Comparison of ENCODE assay signal across 22 mouse cellular contexts in genomic region chr19:32480791-32481442, GRCm38 (mm10). TPM values are rescaled to one million over a fixed set of nuclear protein-coding genes. Genes with fewer than 3 reads are reported as not detected.
A peak's percentile ranks its signal among the peaks of the same experiment; 100 is the strongest.
DNase-seq lines count a peak whose midpoint lies in the region; ATAC-seq and TF ChIP-seq lines count a peak whose summit lies in the region.
"Had no signal": no experiment of that assay in that cellular context is flagged by ENCODE, and none has a peak within 500 bp of the region (broad histone marks: within the 10 kb centered on the region; RNA-seq: fewer than 3 reads in every experiment).

No protein-coding gene starts in this region.

- peak; percentile 1; the same call in 1 of the 2 replicates for ATAC-seq in erythroid progenitor cell, adult 5-6 weeks (replicated peaks; ENCODE audit: low FRiP score, poor library complexity, severe bottlenecking)
- no peak for ATAC-seq in liver, embryonic 11.5 days (replicated peaks; ENCODE audit: low FRiP score)
- ATAC-seq in liver, postnatal 0 days: no peak
- ATAC-seq: forebrain, embryonic 15.5 days; midbrain, embryonic 15.5 days had no signal

- TF ChIP-seq POLR2A in thymus, adult 2 months (IDR thresholded peaks at IDR 0.05; ENCODE audit: control insufficient read depth, extremely low read depth, insufficient read depth, low read length, poor library complexity): no peak

- DNase-seq in liver, embryonic 11.5 days (ENCODE audit: low spot score): no peak
- no peak for DNase-seq in liver, postnatal 0 days
- no peak for DNase-seq in lung, postnatal 10 days
- no peak for DNase-seq in testis, postnatal 14 days (ENCODE audit: low spot score)
- DNase-seq in thymus, adult 2 months: no peak
- no peak for DNase-seq in urinary bladder, postnatal 25 days (ENCODE audit: low spot score)
- DNase-seq: adrenal gland, postnatal 36 days; cerebellum, adult 18-20 months; gastrocnemius, postnatal 10 days; kidney, adult 2 months; retina, postnatal 1 day; thymus, postnatal 14 days had no signal

- 79% methylated on average over 8 of the region's 8 CpGs for WGBS in liver, embryonic 11.5 days
- 63% methylated on average over 8 of the region's 8 CpGs for WGBS in liver, postnatal 0 days (ENCODE audit: insufficient replicate concordance)
- 95% methylated on average over 8 of the region's 8 CpGs for WGBS in thymus, adult 2 months

- peak overlapping the region; percentile 39 for H3K4me2 ChIP-seq in liver, embryonic 11.5 days
- H3K4me2 ChIP-seq in liver, postnatal 0 days (ENCODE audit: low read depth, low read length): peak overlapping the region; percentile 18; the same call in 1 of the 2 replicates
- H3K4me2 ChIP-seq: embryonic facial prominence, embryonic 15.5 days; forebrain, embryonic 15.5 days; heart, embryonic 11.5 days; midbrain, embryonic 15.5 days; neural tube, embryonic 13.5 days had no signal

- no peaks in the 10 kb centered on the region for H3K36me3 ChIP-seq in liver, embryonic 11.5 days (ENCODE audit: control insufficient read depth, insufficient read depth, low read length)
- no peaks in the 10 kb centered on the region for H3K36me3 ChIP-seq in liver, postnatal 0 days (replicated peaks; ENCODE audit: insufficient read depth, low read length)
- H3K36me3 ChIP-seq in thymus, adult 2 months (ENCODE audit: control insufficient read depth, insufficient read depth, low read length): no peaks in the 10 kb centered on the region
- H3K36me3 ChIP-seq: embryonic facial prominence, embryonic 15.5 days; forebrain, embryonic 15.5 days; hindbrain, embryonic 10.5 days; midbrain, embryonic 15.5 days; neural tube, embryonic 13.5 days had no signal

- H3K27me3 ChIP-seq in liver, embryonic 11.5 days (replicated peaks; ENCODE audit: control insufficient read depth, insufficient read depth, low read length): no peaks in the 10 kb centered on the region
- no peaks in the 10 kb centered on the region for H3K27me3 ChIP-seq in liver, postnatal 0 days (ENCODE audit: insufficient read depth, low read length)
- no peaks in the 10 kb centered on the region for H3K27me3 ChIP-seq in thymus, adult 2 months (ENCODE audit: control insufficient read depth, insufficient read depth, low read length)
- H3K27me3 ChIP-seq: embryonic facial prominence, embryonic 15.5 days; forebrain, embryonic 15.5 days; midbrain, embryonic 15.5 days; neural tube, embryonic 13.5 days had no signal

- peaks cover 33% of the 10 kb centered on the region for H3K4me1 ChIP-seq in liver, embryonic 11.5 days (replicated peaks; ENCODE audit: control insufficient read depth, insufficient read depth, low read length)
- peaks cover 38% of the 10 kb centered on the region for H3K4me1 ChIP-seq in liver, postnatal 0 days (ENCODE audit: insufficient read depth)
- no peaks in the 10 kb centered on the region for H3K4me1 ChIP-seq in thymus, adult 2 months (replicated peaks; ENCODE audit: control insufficient read depth, insufficient read depth, low read length)

- TF ChIP-seq EP300 in liver, postnatal 0 days (IDR thresholded peaks at IDR 0.05; ENCODE audit: low read depth): no peak

- no peak for TF ChIP-seq CTCF in liver, postnatal 0 days (IDR thresholded peaks at IDR 0.05; ENCODE audit: low read depth)
- no peak for TF ChIP-seq CTCF in thymus, adult 2 months (IDR thresholded peaks at IDR 0.05; ENCODE audit: borderline replicate concordance, control insufficient read depth, extremely low read depth, insufficient read depth, low read length, poor library complexity)

- no peak overlapping the region for H3K9ac ChIP-seq in liver, embryonic 11.5 days (ENCODE audit: low read depth, low read length)
- no peak overlapping the region; the same call in 1 of the 2 replicates for H3K9ac ChIP-seq in liver, postnatal 0 days (replicated peaks)
- H3K9ac ChIP-seq: embryonic facial prominence, embryonic 15.5 days; forebrain, embryonic 15.5 days; midbrain, embryonic 15.5 days; neural tube, embryonic 13.5 days had no signal

- H3K27ac ChIP-seq in liver, embryonic 11.5 days (ENCODE audit: low read depth, low read length): peak overlapping the region; percentile 72
- H3K27ac ChIP-seq in liver, postnatal 0 days (ENCODE audit: low read depth): peak overlapping the region; percentile 86
- H3K27ac ChIP-seq in thymus, adult 2 months (ENCODE audit: control insufficient read depth, insufficient read depth, low read length): no peak overlapping the region
- H3K27ac ChIP-seq: embryonic facial prominence, embryonic 15.5 days; forebrain, embryonic 15.5 days; hindbrain, embryonic 10.5 days; kidney, postnatal 0 days; left cerebral cortex, adult 2 months; macrophage; midbrain, embryonic 15.5 days; neural tube, embryonic 13.5 days had no signal

- H3K4me3 ChIP-seq in liver, embryonic 11.5 days (ENCODE audit: low read depth, low read length): no peak overlapping the region
- no peak overlapping the region for H3K4me3 ChIP-seq in liver, postnatal 0 days (ENCODE audit: low read depth, low read length)
- no peak overlapping the region for H3K4me3 ChIP-seq in thymus, adult 2 months (ENCODE audit: control insufficient read depth, insufficient read depth, low read length)
- H3K4me3 ChIP-seq: embryonic facial prominence, embryonic 15.5 days; forebrain, embryonic 15.5 days; hindbrain, embryonic 10.5 days; left cerebral cortex, adult 2 months; midbrain, embryonic 15.5 days; neural tube, embryonic 13.5 days had no signal

- no peaks in the 10 kb centered on the region for H3K9me3 ChIP-seq in liver, embryonic 11.5 days (ENCODE audit: control insufficient read depth, low read length)
- no peaks in the 10 kb centered on the region for H3K9me3 ChIP-seq in liver, postnatal 0 days (ENCODE audit: low read length)
- H3K9me3 ChIP-seq: embryonic facial prominence, embryonic 15.5 days; forebrain, embryonic 15.5 days; hindbrain, embryonic 10.5 days; midbrain, embryonic 15.5 days; neural tube, embryonic 13.5 days had no signal

RNA-seq across cellular contexts. Expression of gene Minpp1, which starts 4.7 kb away (rescaled TPM):
- total RNA-seq in erythroid progenitor cell, adult 5-6 weeks (2015; ENCODE audit: low replicate concordance): 55.3 and 67.4 TPM in 2 replicates
- total RNA-seq in erythroid progenitor cell, adult 5-6 weeks (2017; ENCODE audit: low replicate concordance): 49.5 and 71.1 TPM in 2 replicates
- 137 and 153 TPM in 2 replicates for polyA plus RNA-seq in liver, embryonic 11.5 days (2014; fragmentation: Nextera tagmentation; extraction: Ambion mirVana)
- polyA plus RNA-seq in liver, postnatal 0 days (2015; fragmentation: Nextera tagmentation; extraction: Ambion mirVana): 63.7 and 71.9 TPM in 2 replicates
- polyA plus RNA-seq in thymus, adult 2 months (2012; rRNA removed): 70.7 and 109 TPM in 2 replicates

RNA-seq across cellular contexts. Expression of gene Rpl9-ps6, which starts 14.5 kb away (rescaled TPM):
- 84.7 and 123 TPM in 2 replicates for total RNA-seq in erythroid progenitor cell, adult 5-6 weeks (2015; ENCODE audit: low replicate concordance)
- total RNA-seq in erythroid progenitor cell, adult 5-6 weeks (2017; ENCODE audit: low replicate concordance): 19.6 and 57.5 TPM in 2 replicates
- polyA plus RNA-seq in liver, embryonic 11.5 days (2014; fragmentation: Nextera tagmentation; extraction: Ambion mirVana): 144 and 148 TPM in 2 replicates
- polyA plus RNA-seq in liver, postnatal 0 days (2015; fragmentation: Nextera tagmentation; extraction: Ambion mirVana): 73.3 and 76.3 TPM in 2 replicates
- polyA plus RNA-seq in thymus, adult 2 months (2012; rRNA removed): 8.0 and 10.4 TPM in 2 replicates
